Mouse (Mus musculus) testis, adult 2 months (tissue): Measurements from ENCODE around the gene Eln. TPM values are rescaled to one million over a fixed set of nuclear protein-coding genes. Genes with fewer than 3 reads are reported as not detected.

Source experiments
- H3K27ac ChIP-seq: fragments of 200-500 bp; 2 replicates; pipeline ENCODE4 v1.5.1; 2012; ENCODE audit warnings: low read depth, low read length; ENCODE audit not compliant: control insufficient read depth, insufficient read depth
- H3K27me3 ChIP-seq: fragments of 200-500 bp; 2 replicates; pipeline ENCODE4 v1.6.1; 2012; ENCODE audit warnings: mild to moderate bottlenecking, low read length, moderate library complexity; ENCODE audit not compliant: control insufficient read depth, insufficient read depth
- H3K36me3 ChIP-seq: fragments of 200-500 bp; 2 replicates; pipeline ENCODE4 v1.6.1; 2012; ENCODE audit warnings: mild to moderate bottlenecking, low read length; ENCODE audit not compliant: control insufficient read depth, insufficient read depth
- H3K4me1 ChIP-seq: fragments of 200-500 bp; 2 replicates; pipeline ENCODE4 v1.6.1; 2012; ENCODE audit warnings: low read length; ENCODE audit not compliant: control insufficient read depth, insufficient read depth
- H3K4me3 ChIP-seq: fragments of 200-500 bp; 2 replicates; pipeline ENCODE4 v1.5.1; 2012; ENCODE audit warnings: low read depth, mild to moderate bottlenecking, low read length, moderate library complexity, mixed read lengths; ENCODE audit not compliant: control insufficient read depth
- CTCF ChIP-seq: fragments of 200-500 bp; IDR thresholded peaks from 2 replicates; pipeline ENCODE4 v1.5.1; 2012; ENCODE audit warnings: low read depth, mild to moderate bottlenecking, inconsistent platforms, low read length, moderate library complexity; ENCODE audit not compliant: control insufficient read depth, insufficient read depth, insufficient replicate concordance
- POLR2A ChIP-seq: fragments of 200-500 bp; IDR thresholded peaks from 2 replicates; pipeline ENCODE4 v1.6.1; 2012; ENCODE audit warnings: low read depth, mild to moderate bottlenecking, inconsistent platforms, low read length, moderate library complexity; ENCODE audit not compliant: control insufficient read depth
- polyA plus RNA-seq: library from polyadenylated mRNA; depleted of rRNA; stranded (reverse); fragments of >200 nt; gene quantifications from 2 replicates; pipeline ENCODE4 v1.2.3, GENCODE M21; 2012; rRNA removed

The Eln gene
- polyA plus RNA-seq, 1 experiment = 12.8 TPM

GRCm38 (mm10) chr5:134656708-134657107 lies 90.4 kb downstream of the Eln start:
- H3K36me3 ChIP-seq = no peaks in the 10 kb centered on the region

More at GRCm38 (mm10) chr5:134656708-134657107, 90.4 kb downstream of the Eln start:
- Histone ChIP-seq H3K27me3 (no peaks in the 10 kb centered on the region), H3K27ac (no peak overlapping the region), H3K4me3 (no peak overlapping the region), H3K4me1 (peaks cover 2% of the 10 kb centered on the region; the same call in 1 of the 2 replicates)
- TF ChIP-seq POLR2A (no peak), CTCF (no peak)

Other genes with a start within 250 kb of the Eln start
- 4.2 and 5.7 TPM in 2 replicates for gene Clip2, start 194.9 kb downstream of the Eln start, polyA plus RNA-seq
- gene Syna, start 187.2 kb downstream of the Eln start, polyA plus RNA-seq = 0.27 and 0.43 TPM in 2 replicates
- gene Rfc2, start 166.0 kb downstream of the Eln start, polyA plus RNA-seq = 304 and 310 TPM in 2 replicates
- gene Lat2, start 132.3 kb downstream of the Eln start, polyA plus RNA-seq = 8.0 and 8.3 TPM in 2 replicates
- gene Eif4h, start 107.8 kb downstream of the Eln start, polyA plus RNA-seq = 177 and 183 TPM in 2 replicates
- 16.3 and 19.5 TPM in 2 replicates for gene Limk1, start 58.7 kb downstream of the Eln start, polyA plus RNA-seq
- 293 and 298 TPM in 2 replicates for gene Tmem270, start 159.4 kb upstream of the Eln start, polyA plus RNA-seq
- 11.2 and 12.2 TPM in 2 replicates for gene Cldn13, start 168.2 kb upstream of the Eln start, polyA plus RNA-seq
- gene Mettl27, start 185.0 kb upstream of the Eln start, polyA plus RNA-seq = 6.3 and 6.9 TPM in 2 replicates
- 0.21 and 4.0 TPM in 2 replicates for gene Cldn4, start 199.6 kb upstream of the Eln start, polyA plus RNA-seq
- gene Cldn3, start 238.9 kb upstream of the Eln start, polyA plus RNA-seq = 8.7 and 19.7 TPM in 2 replicates